Mouse (Mus musculus): ENCODE results near the gene Tmem151b. TPM values are rescaled to one million over a fixed set of nuclear protein-coding genes. Genes with fewer than 3 reads are reported as not detected.

Gene Tmem151b
- polyA plus RNA-seq, 1 experiment from 2014 or later = 14.5 TPM

- ATAC-seq (no peak), DNase-seq (ENCODE audit: low read depth, low spot score) (no peak)
- ChIA-PET POLR2A (interaction anchor here (0.6 kb wide), 1 partner anchor 46 kb away, joined by 3 read pairs; the partner anchor contains the start of gene Tmem151b), CTCF (interaction anchor here (0.7 to 1.0 kb wide), 2 partner anchors 13 to 52 kb away, joined by 3 read pairs; partner anchors contain the start of gene Nfkbie)
- in situ Hi-C loops (cut with MboI; ENCODE audit: low pct_unique_long_range_greater_than_20kb) = no loop called here
- TF ChIP-seq CTCF (IDR thresholded peaks at IDR 0.05) = no peak
- no peaks in the 10 kb centered on the region for H3K27me3 ChIP-seq
Observed at GRCm38 (mm10) chr17:45503301-45503973, 46.0 kb downstream of the Tmem151b start.

- ATAC-seq (no peak), DNase-seq (ENCODE audit: low read depth, low spot score) (no peak)
- CTCF ChIA-PET = interaction anchor here (1.2 to 1.4 kb wide), 3 partner anchors 11 to 26 kb away, joined by 3 to 4 read pairs (median 3); no protein-coding TSS in a partner anchor
- no peak for TF ChIP-seq CTCF (IDR thresholded peaks at IDR 0.05)
- POLR2A ChIA-PET = interaction anchor here (0.6 kb wide), 1 partner anchor 267 kb away, joined by 4 read pairs; no protein-coding TSS in a partner anchor
- in situ Hi-C loops (cut with MboI; ENCODE audit: low pct_unique_long_range_greater_than_20kb) = no loop called here
- no peaks in the 10 kb centered on the region for H3K27me3 ChIP-seq
Observed at GRCm38 (mm10) chr17:45502324-45502723, 47.2 kb downstream of the Tmem151b start.

GRCm38 (mm10) chr17:45500981-45501380 is 48.5 kb downstream of the Tmem151b start:
- no peak for ATAC-seq
- in situ Hi-C loops (cut with MboI; ENCODE audit: low pct_unique_long_range_greater_than_20kb) = no loop called here
- CTCF ChIA-PET = no interaction called here
- TF ChIP-seq CTCF (IDR thresholded peaks at IDR 0.05) = no peak
- H3K27me3 ChIP-seq = no peaks in the 10 kb centered on the region
- DNase-seq (ENCODE audit: low read depth, low spot score) = no peak
- POLR2A ChIA-PET = no interaction called here

GRCm38 (mm10) chr17:45499516-45499915 is 50.0 kb downstream of the Tmem151b start:
- no peak for TF ChIP-seq CTCF (IDR thresholded peaks at IDR 0.05)
- DNase-seq (ENCODE audit: low read depth, low spot score) (no peak), ATAC-seq (no peak)
- ChIA-PET POLR2A (no interaction called here), CTCF (interaction anchor here (1.3 kb wide), 1 partner anchor 53 kb away, joined by 3 read pairs; no protein-coding TSS in a partner anchor)
- in situ Hi-C loops (cut with MboI; ENCODE audit: low pct_unique_long_range_greater_than_20kb) = loop anchor here (25.0 kb wide), 1 partner anchor 138 kb away; no protein-coding TSS in a partner anchor
- no peaks in the 10 kb centered on the region for H3K27me3 ChIP-seq

- no peak for DNase-seq (ENCODE audit: low read depth, low spot score)
- no peak for TF ChIP-seq CTCF (IDR thresholded peaks at IDR 0.05)
- in situ Hi-C loops (cut with MboI; ENCODE audit: low pct_unique_long_range_greater_than_20kb) = loop anchor here (25.0 kb wide), 1 partner anchor 139 kb away; no protein-coding TSS in a partner anchor
- ChIA-PET POLR2A (no interaction called here), CTCF (no interaction called here)
- no peak for ATAC-seq
- peaks cover under 1% of the 10 kb centered on the region for H3K27me3 ChIP-seq
Observed at GRCm38 (mm10) chr17:45498397-45498796, 51.1 kb downstream of the Tmem151b start.

- in situ Hi-C loops (cut with MboI; ENCODE audit: low pct_unique_long_range_greater_than_20kb) = loop anchor here (25.0 kb wide), 1 partner anchor 142 kb away; no protein-coding TSS in a partner anchor
- DNase-seq (ENCODE audit: low read depth, low spot score) = no peak
- TF ChIP-seq CTCF (IDR thresholded peaks at IDR 0.05) = no peak
- POLR2A ChIA-PET = interaction anchor here (1.0 kb wide), 1 partner anchor 42 kb away, joined by 6 read pairs; no protein-coding TSS in a partner anchor
- peaks cover 21% of the 10 kb centered on the region for H3K27me3 ChIP-seq
- ATAC-seq = no peak
- CTCF ChIA-PET = interaction anchor here (1.4 kb wide), 1 partner anchor 17 kb away, joined by 3 read pairs; no protein-coding TSS in a partner anchor
Observed at GRCm38 (mm10) chr17:45495398-45495797, 54.1 kb downstream of the Tmem151b start.

Other genes with a start within 250 kb of the Tmem151b start
- 59.8 TPM for gene Cdc5l, start 115.9 kb downstream of the Tmem151b start, polyA plus RNA-seq (2021)
- gene Spats1, start 74.3 kb downstream of the Tmem151b start, polyA plus RNA-seq (2021) = 0.51 TPM
- 17.2 TPM for gene Aars2, start 42.8 kb downstream of the Tmem151b start, polyA plus RNA-seq (2021)
- gene Tcte1, start 26.2 kb downstream of the Tmem151b start, polyA plus RNA-seq (2021) = not detected
- gene Nfkbie, start 6.0 kb upstream of the Tmem151b start, polyA plus RNA-seq (2021) = 9.5 TPM
- 98.0 TPM for gene Slc35b2, start 14.2 kb upstream of the Tmem151b start, polyA plus RNA-seq (2021)
- gene Hsp90ab1, start 23.6 kb upstream of the Tmem151b start, polyA plus RNA-seq (2021) = 1,835 TPM
- 39.4 TPM for gene Slc29a1, start 49.9 kb upstream of the Tmem151b start, polyA plus RNA-seq (2021)
- not detected for gene Mymx, start 52.4 kb upstream of the Tmem151b start, polyA plus RNA-seq (2021)
- not detected for gene Capn11, start 109.6 kb upstream of the Tmem151b start, polyA plus RNA-seq (2021)
- gene Mrpl14, start 136.6 kb upstream of the Tmem151b start, polyA plus RNA-seq (2021) = 108 TPM
- gene Tmem63b, start 137.2 kb upstream of the Tmem151b start, polyA plus RNA-seq (2021) = 109 TPM
- not detected for gene 1600014C23Rik, start 184.2 kb upstream of the Tmem151b start, polyA plus RNA-seq (2021)